ENCODE assay signal across 8 mouse cellular contexts in genomic region chr1:151820457-151820856, GRCm38 (mm10).
DNase-seq lines count a peak whose midpoint lies in the region; ATAC-seq and TF ChIP-seq lines count a peak whose summit lies in the region.

No protein-coding gene starts in this region.

- no peak overlapping the region for H3K9ac ChIP-seq in kidney, embryonic 15.5 days
- H3K9ac ChIP-seq in neural tube, embryonic 11.5 days (ENCODE audit: low read length): no peak overlapping the region

- H3K4me3 ChIP-seq in kidney, embryonic 15.5 days (replicated peaks): no peak overlapping the region
- no peak overlapping the region for H3K4me3 ChIP-seq in left cerebral cortex, adult 2 months
- H3K4me3 ChIP-seq in neural tube, embryonic 11.5 days (ENCODE audit: low read depth, low read length): no peak overlapping the region

- no peaks in the 10 kb centered on the region for H3K4me1 ChIP-seq in kidney, embryonic 15.5 days
- H3K4me1 ChIP-seq in neural tube, embryonic 11.5 days (ENCODE audit: control insufficient read depth, insufficient read depth, low read length): no peaks in the 10 kb centered on the region

- 26% methylated on average over 5 of the region's 5 CpGs for WGBS in kidney, embryonic 15.5 days
- 38% methylated on average over 5 of the region's 5 CpGs for WGBS in neural tube, embryonic 11.5 days

- H3K9me3 ChIP-seq in kidney, embryonic 15.5 days (replicated peaks): no peaks in the 10 kb centered on the region
- H3K9me3 ChIP-seq in neural tube, embryonic 11.5 days (ENCODE audit: control insufficient read depth, low read length): no peaks in the 10 kb centered on the region

- H3K27ac ChIP-seq in kidney, embryonic 15.5 days: no peak overlapping the region
- H3K27ac ChIP-seq in left cerebral cortex, adult 2 months: no peak overlapping the region
- H3K27ac ChIP-seq in neural tube, embryonic 11.5 days (ENCODE audit: low read depth, low read length): no peak overlapping the region

- intact Hi-C loops in gastrocnemius, postnatal 14 days (cut with DNase I; ENCODE audit: low total_unique reads): loop anchor here (5.0 kb wide), 1 partner anchor 547 kb away; no protein-coding TSS in a partner anchor
- intact Hi-C loops in left cerebral cortex, adult 2 months (cut with DNase I): loop anchor here (1.0 to 10.0 kb wide), 5 partner anchors 177 to 924 kb away; partner anchors contain the start of gene 1700025G04Rik

- H3K27me3 ChIP-seq in kidney, embryonic 15.5 days: no peaks in the 10 kb centered on the region
- no peaks in the 10 kb centered on the region for H3K27me3 ChIP-seq in neural tube, embryonic 11.5 days (ENCODE audit: control insufficient read depth, insufficient read depth, low read length)

- H3K4me2 ChIP-seq in kidney, embryonic 15.5 days: no peak overlapping the region
- H3K4me2 ChIP-seq in neural tube, embryonic 11.5 days (ENCODE audit: low read depth): no peak overlapping the region

- peak; percentile 96 for TF ChIP-seq CTCF in left cerebral cortex, adult 2 months (IDR thresholded peaks at IDR 0.05)

- DNase-seq in kidney, adult 18-20 months: peak; percentile 49
- DNase-seq in Muller cell, postnatal 12 days (ENCODE audit: inconsistent ontology term): peak; percentile 50
- DNase-seq in cerebellum, adult 9-11 months: peak; percentile 65
- peak; percentile 54 for DNase-seq in gastrocnemius, postnatal 14 days
- peak; percentile 64 to 71 for DNase-seq in left cerebral cortex, adult 2 months (ENCODE audit: extremely low spot score in 1 of 2, low spot score in 2 of 2)
- peak; percentile 69 for DNase-seq in neural tube, embryonic 11.5 days (ENCODE audit: low spot score)
- peak; percentile 63 for DNase-seq in thymus, postnatal 0 days (ENCODE audit: low spot score)

- no peak for ATAC-seq in kidney, embryonic 15.5 days (replicated peaks; ENCODE audit: low FRiP score)
- ATAC-seq in neural tube, embryonic 11.5 days (ENCODE audit: insufficient read depth, low FRiP score, low TSS enrichment): no peak

- peaks cover 31% of the 10 kb centered on the region for H3K36me3 ChIP-seq in kidney, embryonic 15.5 days
- H3K36me3 ChIP-seq in neural tube, embryonic 11.5 days (ENCODE audit: control insufficient read depth, insufficient read depth, low read length): peaks cover 2% of the 10 kb centered on the region
